ENCODE assay signal across 9 mouse cellular contexts in the genomic region with DNA sequence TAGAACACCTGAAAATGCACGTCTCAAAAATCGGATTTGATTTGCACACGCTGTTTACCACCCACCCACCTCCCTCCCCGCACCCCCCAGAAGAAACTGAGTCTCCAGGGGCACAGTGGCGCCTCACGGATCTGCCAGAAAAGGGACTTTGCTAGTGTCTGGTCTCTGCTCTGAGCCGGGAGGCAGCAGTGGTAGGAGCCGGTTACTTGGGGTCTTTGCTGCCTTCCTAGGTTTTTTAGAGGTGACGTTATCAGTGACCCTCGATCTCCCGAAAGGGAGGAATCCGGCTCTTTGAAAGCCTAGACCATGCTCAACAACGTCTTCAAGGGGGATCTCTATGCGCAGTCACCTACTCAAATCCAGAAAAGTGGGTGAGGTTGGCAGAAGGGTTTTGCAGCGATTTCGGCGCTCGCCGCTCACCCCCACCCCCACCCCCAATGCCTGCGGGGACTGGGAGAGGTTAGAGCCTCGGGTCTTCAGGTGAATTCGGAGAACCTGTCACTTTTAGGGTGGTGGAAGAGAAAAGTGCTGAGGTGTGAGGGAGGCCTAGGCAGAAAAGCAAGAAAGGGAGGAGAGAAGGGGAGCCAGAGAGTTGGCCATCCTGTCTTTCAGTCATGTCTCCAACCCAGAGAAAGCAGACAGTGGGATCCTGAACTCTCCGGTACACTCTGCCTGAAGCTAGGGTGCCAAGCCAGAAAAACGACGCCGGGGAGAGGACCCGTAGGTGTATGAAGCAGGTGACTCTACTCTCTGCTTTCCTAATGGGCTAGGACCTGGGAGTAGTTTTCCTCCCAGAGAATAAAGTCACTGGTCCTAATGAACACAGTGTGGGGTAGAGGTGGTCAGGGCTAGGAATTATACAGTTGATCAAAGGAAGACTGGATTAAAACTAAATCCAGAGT.
DNase-seq lines count a peak whose midpoint lies in the region; ATAC-seq and TF ChIP-seq lines count a peak whose summit lies in the region.
"Had no signal": no experiment of that assay in that cellular context is flagged by ENCODE, and none has a peak within 500 bp of the region (broad histone marks: within the 10 kb centered on the region; RNA-seq: fewer than 3 reads in every experiment).

No protein-coding gene starts in this region.

- H3K27me3 ChIP-seq in forebrain, embryonic 12.5 days = peaks cover 50% of the 10 kb centered on the region
- H3K27me3 ChIP-seq in forebrain, embryonic 15.5 days = peaks cover 45% of the 10 kb centered on the region

- ATAC-seq in forebrain, embryonic 12.5 days (ENCODE audit: low FRiP score) = no peak
- no peak for ATAC-seq in forebrain, embryonic 15.5 days (replicated peaks)

- no peaks in the 10 kb centered on the region for H3K9me3 ChIP-seq in forebrain, embryonic 12.5 days
- H3K9me3 ChIP-seq in forebrain, embryonic 15.5 days = no peaks in the 10 kb centered on the region

- no peak for TF ChIP-seq CTCF in left cerebral cortex, adult 2 months (IDR thresholded peaks at IDR 0.05)

- no peak overlapping the region for H3K9ac ChIP-seq in forebrain, embryonic 12.5 days
- H3K9ac ChIP-seq in forebrain, embryonic 15.5 days (replicated peaks) = no peak overlapping the region

- intact Hi-C loops in left cerebral cortex, adult 2 months (cut with DNase I) = loop anchor here (2.0 to 10.0 kb wide), 6 partner anchors 124 to 1590 kb away; no protein-coding TSS in a partner anchor

- under 1% methylated on average over 27 of the region's 27 CpGs for WGBS in forebrain, embryonic 12.5 days
- 1% methylated on average over 27 of the region's 27 CpGs for WGBS in forebrain, embryonic 15.5 days

- H3K36me3 ChIP-seq in forebrain, embryonic 12.5 days (replicated peaks) = no peaks in the 10 kb centered on the region
- H3K36me3 ChIP-seq in forebrain, embryonic 15.5 days = no peaks in the 10 kb centered on the region

- DNase-seq in 3T3-L1 (ENCODE audit: low read depth, low spot score) = peak; percentile 64
- peak; percentile 52 to 71 for DNase-seq in cerebellum, postnatal 25 days
- peak; percentile 16 for DNase-seq in kidney, postnatal 14 days
- peak; percentile 55 for DNase-seq in retina, embryonic 14.5 days (ENCODE audit: low spot score)
- no peak for DNase-seq in left cerebral cortex, adult 2 months (ENCODE audit: extremely low spot score in 1 of 2, low spot score in 2 of 2)
- DNase-seq in gastrocnemius, postnatal 10 days = no peak

- peaks cover 63% of the 10 kb centered on the region for H3K4me1 ChIP-seq in forebrain, embryonic 12.5 days
- peaks cover 45% of the 10 kb centered on the region for H3K4me1 ChIP-seq in forebrain, embryonic 15.5 days

- no peak overlapping the region for H3K4me3 ChIP-seq in forebrain, embryonic 12.5 days (replicated peaks)
- H3K4me3 ChIP-seq in forebrain, embryonic 15.5 days = no peak overlapping the region
- H3K4me3 ChIP-seq in left cerebral cortex, adult 2 months = no peak overlapping the region
- H3K4me3 ChIP-seq: erythroblast, embryonic 14.5 days had no signal

- H3K4me2 ChIP-seq in forebrain, embryonic 12.5 days = peak overlapping the region; percentile 76
- H3K4me2 ChIP-seq in forebrain, embryonic 15.5 days (replicated peaks) = no peak overlapping the region

- H3K27ac ChIP-seq in forebrain, embryonic 12.5 days = no peak overlapping the region
- H3K27ac ChIP-seq in forebrain, embryonic 15.5 days (replicated peaks) = no peak overlapping the region
- H3K27ac ChIP-seq in left cerebral cortex, adult 2 months = no peak overlapping the region

Comparison
In these comparisons a context has a peak if more than half of its experiments do, and no peak if none do; other contexts are left out.
1. DNase-seq: peak in 3T3-L1 (single experiment), cerebellum, postnatal 25 days (2 of 2), kidney, postnatal 14 days (single experiment) and retina, embryonic 14.5 days (single experiment); none in left cerebral cortex, adult 2 months (0 of 2) and gastrocnemius, postnatal 10 days (single experiment).